Mouse (Mus musculus) spleen, postnatal 14 days (tissue): Measurements from ENCODE around the gene Mdh1b.
A peak's percentile ranks its signal among the peaks of the same experiment; 100 is the strongest.

Source experiments
- DNase-seq, 2 experiments: peaks; one replicate each; pipeline ENCODE4 v3.0.0; 2021 to 2022; ENCODE audit warnings: low spot score in 2 of 2

Gene Mdh1b

GRCm38 (mm10) chr1:63730240-63730771 lies at the start of gene Mdh1b, which contains the start of gene Fastkd2:
Gene Mdh1b, minus strand, starts transcription at chr1:63730318.
Gene Fastkd2, plus strand, starts transcription at chr1:63730614.
- DNase-seq, result peak; percentile 53 to 77

DNA sequence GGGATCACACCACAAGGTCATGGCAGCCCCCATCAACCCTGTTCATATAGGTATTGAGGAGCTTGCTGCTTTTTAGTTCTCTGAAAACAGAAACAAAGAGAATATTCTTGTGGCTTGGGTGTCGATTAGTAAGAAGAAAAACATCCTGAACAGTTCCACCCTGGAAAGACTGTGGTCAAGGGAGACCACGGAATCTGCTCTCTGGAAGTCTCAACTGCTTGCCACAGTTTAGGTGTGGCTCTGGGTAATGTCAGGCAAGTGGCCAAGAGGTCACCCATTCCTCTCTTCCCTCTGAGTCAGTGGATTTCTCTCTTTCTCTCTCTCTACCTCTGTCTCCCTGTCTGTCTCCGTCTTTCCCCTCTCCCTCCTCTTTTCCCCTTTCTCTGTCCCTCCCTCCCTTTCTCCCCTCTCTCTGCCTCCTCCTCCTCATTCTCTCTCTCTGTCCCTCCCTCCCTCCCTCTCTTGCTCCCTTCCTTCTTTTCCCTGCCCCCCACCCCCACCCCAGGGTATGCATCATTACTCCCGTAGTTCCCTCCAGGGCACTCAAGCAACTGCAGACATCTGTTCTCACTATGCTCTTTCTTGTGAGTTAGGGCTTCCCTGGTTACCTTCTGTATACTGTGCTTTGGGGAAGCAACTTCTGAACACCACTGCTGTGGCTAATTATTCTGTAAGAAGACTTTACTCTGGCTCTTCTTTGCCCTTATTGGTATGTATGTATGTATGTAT lies 46.9 kb upstream of the Mdh1b start:
- DNase-seq, result no peak

DNA sequence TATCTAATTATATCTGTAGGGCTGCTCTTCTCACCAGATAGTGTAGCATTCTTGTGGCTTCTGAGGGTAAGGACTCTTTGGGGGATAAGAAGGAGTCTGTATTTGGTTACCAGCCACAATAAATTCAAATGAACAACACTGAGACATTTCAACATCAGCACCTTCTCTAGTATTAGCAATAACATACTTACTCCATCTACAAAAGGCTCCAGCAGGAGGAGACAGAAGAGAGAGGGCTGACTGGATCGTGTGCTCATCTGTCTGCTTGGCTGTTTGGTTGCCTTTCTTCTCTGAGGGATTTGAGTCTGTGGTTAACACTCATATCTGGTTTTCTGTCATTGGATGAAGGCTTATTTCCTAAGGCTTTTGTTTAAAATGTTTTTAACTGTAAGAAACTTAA lies 46.3 kb upstream of the Mdh1b start:
- no peak for DNase-seq

DNA sequence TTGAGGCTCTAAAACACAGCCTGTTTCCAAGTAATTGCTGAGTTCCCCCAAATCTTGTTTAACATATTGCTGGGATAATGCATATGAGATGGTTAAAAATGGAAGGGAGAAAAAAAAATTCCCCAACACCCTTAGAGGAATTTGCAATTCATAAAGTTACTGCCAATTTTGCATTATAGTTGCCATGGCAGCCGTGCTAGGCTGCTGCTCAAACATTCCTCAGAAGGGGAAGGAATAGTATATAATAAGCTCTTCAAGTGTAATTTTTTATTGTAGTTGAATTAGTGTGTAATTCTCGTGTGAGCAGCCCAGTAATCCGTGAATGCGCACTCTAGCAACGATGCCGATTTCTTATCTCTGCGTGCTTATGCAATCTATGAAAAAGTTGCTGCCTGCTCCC lies 40.2 kb upstream of the Mdh1b start:
- no peak for DNase-seq

- DNase-seq, result no peak
These were observed 39.0 kb upstream of the Mdh1b start, which contains the start of gene 4933402D24Rik for GRCm38 (mm10) chr1:63769167-63769566. Gene 4933402D24Rik, minus strand, starts transcription at chr1:63769267.

- no peak for DNase-seq
These were observed 38.0 kb upstream of the Mdh1b start for GRCm38 (mm10) chr1:63768112-63768511.

- no peak for DNase-seq
These were observed 34.3 kb upstream of the Mdh1b start for GRCm38 (mm10) chr1:63764395-63764794.

- DNase-seq, result no peak
These were observed 33.8 kb upstream of the Mdh1b start for GRCm38 (mm10) chr1:63763881-63764386.

- DNase-seq, result no peak
These were observed 33.1 kb upstream of the Mdh1b start for GRCm38 (mm10) chr1:63763212-63763694.

GRCm38 (mm10) chr1:63756005-63756404 lies 25.9 kb upstream of the Mdh1b start:
- DNase-seq, result no peak

DNA sequence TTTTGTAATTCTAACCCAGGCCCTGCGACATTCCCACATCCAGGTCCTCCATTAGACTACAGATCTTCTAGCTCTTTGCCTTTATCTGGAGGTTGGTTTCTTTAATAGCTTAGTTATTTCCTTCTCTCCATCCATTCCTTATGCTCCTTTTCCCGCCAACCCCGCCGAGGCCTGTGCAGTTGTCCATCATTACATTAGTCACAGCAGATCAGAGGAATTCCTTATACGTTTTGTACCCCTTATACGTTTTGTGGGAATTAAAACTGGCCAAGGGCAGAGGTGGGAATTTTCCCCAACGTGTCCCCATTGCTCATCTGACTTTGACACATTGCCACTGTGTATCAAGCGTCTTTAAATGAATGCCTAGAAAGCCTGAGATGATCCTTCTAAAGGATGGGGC lies 322 bp downstream of the Mdh1b start:
- no peak for DNase-seq

DNA sequence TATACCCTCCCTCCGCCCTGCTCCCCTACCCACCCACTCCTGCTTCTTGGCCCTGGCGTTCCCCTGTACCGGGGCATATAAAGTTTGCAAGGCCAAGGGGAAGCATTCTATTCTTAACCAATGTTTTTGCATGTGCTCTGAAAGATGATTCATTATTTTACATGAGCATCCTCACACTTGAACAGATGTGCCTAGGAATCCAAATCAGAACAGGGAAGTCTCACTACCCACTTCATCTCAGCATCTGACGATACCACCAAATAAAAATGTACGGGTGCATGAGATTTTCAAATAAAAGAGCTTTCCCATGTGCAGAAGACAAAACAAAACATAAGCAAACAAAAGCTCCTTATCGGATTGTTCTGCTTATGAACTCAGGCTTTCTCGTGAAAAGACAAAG lies 10.0 kb downstream of the Mdh1b start:
- DNase-seq, result no peak

- no peak for DNase-seq
These were observed 21.2 kb downstream of the Mdh1b start for GRCm38 (mm10) chr1:63708876-63709275.

- DNase-seq, result no peak
These were observed 24.4 kb downstream of the Mdh1b start for GRCm38 (mm10) chr1:63705733-63706132.

DNA sequence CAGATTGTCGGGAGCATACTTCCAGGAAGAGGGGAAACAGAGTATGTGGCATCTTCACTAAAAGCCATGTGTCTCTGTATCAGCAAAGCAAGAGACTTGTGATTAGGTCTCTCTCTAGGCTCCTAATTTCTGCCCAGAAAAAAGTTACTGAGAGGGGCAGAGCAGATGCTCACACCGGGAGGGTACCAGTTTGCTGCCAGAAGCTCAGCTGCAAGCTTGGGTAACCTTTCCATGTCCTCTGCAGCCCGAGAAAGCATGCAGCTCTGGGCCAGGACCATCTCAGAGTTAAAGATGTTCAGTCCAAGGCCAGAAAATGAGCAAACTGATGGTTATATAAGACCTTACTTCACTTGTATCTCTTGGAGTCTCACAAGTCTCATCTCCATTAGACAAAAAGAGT lies 33.3 kb downstream of the Mdh1b start:
- DNase-seq, result no peak

- DNase-seq, result no peak
These were observed 43.3 kb downstream of the Mdh1b start, which contains the start of gene Dytn for GRCm38 (mm10) chr1:63686827-63687226. Gene Dytn, minus strand, starts transcription at chr1:63686927.

DNA sequence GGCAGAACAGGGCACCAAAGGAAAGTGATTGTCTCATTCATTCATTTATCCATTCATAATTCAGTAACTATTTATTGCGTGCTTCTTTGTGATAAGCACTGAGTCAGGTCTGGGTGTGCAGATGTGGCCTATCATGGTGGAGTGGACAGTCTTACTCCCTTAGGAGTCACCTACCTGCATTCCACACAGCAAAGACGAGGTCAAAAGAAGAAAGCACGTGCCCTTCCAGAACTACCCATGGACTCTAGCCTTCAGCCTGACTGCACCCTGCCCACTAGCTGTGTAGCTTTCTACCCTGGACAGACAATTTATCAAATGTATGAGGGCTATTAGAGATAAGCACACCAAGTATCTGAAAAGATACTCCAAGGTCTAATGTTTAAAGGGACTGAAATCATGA lies 54.1 kb downstream of the Mdh1b start:
- DNase-seq, result no peak

- DNase-seq, result no peak
These were observed 61.3 kb downstream of the Mdh1b start for GRCm38 (mm10) chr1:63668852-63669160.

DNA sequence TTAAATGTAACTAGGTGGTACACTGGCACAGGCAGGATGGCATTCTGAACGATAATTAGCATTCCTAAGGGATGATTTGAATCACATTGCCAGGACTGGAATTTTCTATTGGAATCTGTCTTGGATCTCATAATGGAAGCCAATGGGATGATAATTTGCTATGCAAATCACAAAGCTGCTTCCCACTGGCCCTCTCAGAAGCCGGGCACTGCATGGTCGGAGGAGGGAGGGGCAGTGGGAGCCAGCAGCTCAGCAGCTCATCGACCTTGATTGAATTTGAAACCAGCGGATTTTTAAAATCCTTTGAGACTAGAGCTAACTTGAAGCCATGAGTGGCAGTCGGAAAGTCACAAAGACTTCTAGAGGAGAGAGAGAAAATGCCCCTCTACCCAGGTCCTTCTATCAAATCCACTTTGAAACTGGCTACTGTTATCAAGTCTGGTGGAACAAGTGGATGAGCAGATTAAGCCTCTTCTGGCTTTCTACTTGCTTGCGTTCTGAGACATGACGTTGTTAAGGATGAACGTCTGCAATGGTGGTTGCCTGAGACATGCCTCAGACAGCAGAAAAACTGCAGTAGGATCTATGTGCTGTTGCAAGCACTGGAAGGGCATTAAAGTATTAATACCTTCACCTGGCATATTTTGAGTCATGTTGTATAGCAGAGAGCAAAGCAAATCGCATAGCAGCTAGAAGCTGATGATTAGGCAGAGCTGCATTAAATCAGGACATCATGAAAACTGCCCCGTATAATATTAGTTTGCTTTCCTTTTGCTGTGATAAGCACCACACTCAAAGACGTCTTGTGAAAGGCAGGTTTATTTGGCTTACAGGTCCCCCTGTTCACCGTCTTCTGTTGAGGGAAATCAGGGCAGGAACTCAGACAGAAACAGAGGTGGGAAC lies 61.9 kb downstream of the Mdh1b start:
- DNase-seq, result no peak

DNA sequence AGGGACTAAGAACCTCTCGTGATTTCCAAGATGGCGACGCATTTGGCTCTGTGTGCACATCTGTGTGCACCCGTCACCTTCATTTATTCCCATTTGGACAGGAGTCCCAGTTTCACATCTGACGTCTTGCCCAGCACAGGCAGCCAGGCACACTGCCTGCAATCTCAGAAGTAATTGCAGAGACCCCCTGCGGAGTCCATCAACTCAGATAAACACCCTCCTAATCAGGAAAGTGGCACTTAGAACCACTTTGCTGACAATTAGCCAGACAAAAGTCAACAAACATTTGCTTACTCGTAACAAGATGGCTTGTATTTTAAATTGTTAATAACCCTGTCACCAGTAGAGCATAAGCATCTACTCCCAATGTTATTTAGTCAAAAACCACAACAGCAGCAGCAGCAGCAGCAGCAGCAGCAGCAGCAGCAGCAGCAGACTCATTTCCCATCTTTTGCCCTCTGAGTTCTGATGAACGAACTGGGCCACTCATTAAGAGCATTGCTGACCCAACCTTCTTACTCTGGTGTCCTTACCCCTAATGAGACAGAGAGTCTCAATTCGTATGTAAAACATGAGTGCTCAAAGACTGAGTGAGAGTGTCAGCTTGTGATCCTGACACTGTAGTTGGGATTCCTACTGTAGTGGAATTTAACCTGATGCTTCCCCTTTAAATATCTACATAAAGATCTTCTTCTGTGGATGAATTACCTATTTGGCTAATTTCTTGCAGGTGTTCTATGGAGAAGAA lies 62.7 kb downstream of the Mdh1b start:
- DNase-seq, result no peak

GRCm38 (mm10) chr1:63666089-63666488 lies 64.0 kb downstream of the Mdh1b start:
- DNase-seq, result no peak

DNA sequence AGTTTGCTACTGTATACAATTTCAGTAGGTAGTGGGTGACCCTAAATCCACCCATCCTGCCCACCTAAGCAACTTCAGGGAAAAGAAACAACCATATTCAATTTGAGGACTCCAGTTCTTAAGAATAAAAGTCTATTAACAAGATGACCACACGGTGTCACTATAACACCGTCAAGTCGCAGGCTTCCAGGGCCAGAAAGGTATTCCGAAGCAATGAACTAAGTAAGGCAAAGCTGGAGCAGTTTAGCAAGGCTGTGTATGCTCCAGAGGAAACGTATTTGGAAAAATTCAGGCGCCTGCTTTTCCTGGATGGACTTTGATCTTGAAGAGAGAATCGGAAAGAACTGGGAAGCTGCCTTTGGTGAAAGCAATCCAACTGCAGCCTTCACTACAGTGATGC lies 70.5 kb downstream of the Mdh1b start:
- no peak for DNase-seq
